Mouse (Mus musculus) cortical plate, adult 2 months (tissue): ENCODE data around the gene Crybg3.

Source experiments
- CTCF ChIP-seq: fragments of 200-500 bp; IDR thresholded peaks from 2 replicates; pipeline ENCODE4 v1.5.1; 2011; ENCODE audit warnings: mild to moderate bottlenecking, control low read depth, low read length; ENCODE audit not compliant: insufficient read depth; ENCODE audit errors: extremely low read depth
- POLR2A ChIP-seq: fragments of 200-500 bp; IDR thresholded peaks from 2 replicates; pipeline ENCODE4 v1.6.1; 2011; ENCODE audit warnings: mild to moderate bottlenecking, low read length, control low read depth; ENCODE audit not compliant: insufficient read depth; ENCODE audit errors: extremely low read depth

DNA sequence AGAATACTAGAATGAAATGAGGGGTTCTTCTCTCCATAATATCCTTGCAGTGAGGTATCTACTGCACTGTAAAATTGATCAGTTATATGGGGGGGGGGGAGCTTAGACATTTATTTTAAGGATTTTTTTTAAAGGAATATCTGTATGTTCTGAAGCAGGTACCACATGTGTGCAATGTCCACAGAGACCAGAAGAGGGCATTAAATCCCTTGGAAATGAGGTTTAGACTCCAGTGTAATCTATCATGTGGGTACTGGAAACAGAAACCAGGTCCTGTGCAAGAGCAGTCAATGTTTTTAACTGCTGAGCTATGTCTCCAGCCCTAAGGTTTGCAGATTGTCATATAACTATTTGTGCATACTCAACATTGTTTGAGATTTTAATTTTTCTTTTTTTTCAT lies 151.7 kb downstream of the Crybg3 start:
- TF ChIP-seq CTCF: no peak
- TF ChIP-seq POLR2A: no peak
